Mouse (Mus musculus) CD4-positive, CD25-positive, alpha-beta regulatory T cell, adult 4 months (primary cell): ENCODE data around the gene Sult2a8. TPM values are rescaled to one million over a fixed set of nuclear protein-coding genes. Genes with fewer than 3 reads are reported as not detected.
"Not testable (repeated sequence)": the region's sequence is repeated elsewhere in the genome, so short reads cannot be mapped to it uniquely, and the experiment has no call there.

Experiments used
- ATAC-seq: one replicate; pipeline ENCODE4 v1.8.0; 2017
- polyA plus RNA-seq, 2 experiments: library from polyadenylated mRNA; unstranded; fragments of 100-300 nt; shearing (Covaris generic); gene quantifications; one replicate each; pipeline ENCODE4 v1.2.1; 2017

Gene Sult2a8
- not detected for polyA plus RNA-seq

DNA sequence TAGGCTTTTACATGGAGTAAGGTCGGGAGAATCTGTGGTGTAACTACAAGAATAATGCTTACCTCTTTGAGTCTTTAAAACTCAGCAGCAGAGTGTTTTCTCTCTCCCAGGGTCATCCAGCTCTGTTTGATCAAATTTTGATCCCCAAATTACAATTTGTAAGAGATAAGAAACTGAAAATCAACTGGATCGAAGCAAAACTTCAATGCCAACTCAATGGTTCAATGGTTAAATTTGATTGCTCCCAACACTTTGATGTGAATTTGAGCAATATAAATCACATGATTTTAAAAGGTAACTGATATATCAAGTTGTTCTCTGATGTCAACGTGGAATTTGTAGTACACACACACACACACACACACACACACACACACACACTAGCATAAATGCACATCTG lies at the start of gene Sult2a8:
Gene Sult2a8 (minus strand): TSS at position 236 of the 400 bp plus-strand sequence.
- ATAC-seq = no peak

DNA sequence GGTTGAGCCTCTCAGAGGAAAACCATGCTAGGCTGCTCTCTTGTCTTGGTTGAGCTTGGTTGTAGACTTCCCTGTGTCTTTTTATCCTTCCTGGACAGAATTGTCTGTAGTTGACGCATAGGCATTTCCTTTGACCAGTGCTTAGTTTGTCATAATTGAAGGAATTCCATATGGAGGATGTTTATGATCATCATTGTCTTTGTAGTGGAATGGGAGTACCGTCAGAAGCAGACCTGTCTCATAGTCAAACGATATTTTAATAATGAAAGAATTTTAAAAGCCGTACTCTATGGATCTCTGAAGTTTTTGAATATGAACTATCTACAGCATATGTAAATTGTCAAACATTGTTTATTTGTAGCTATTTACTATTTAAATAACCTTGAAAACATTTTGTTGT lies 47.6 kb upstream of the Sult2a8 start, which contains the start of gene Sult2a7:
Gene Sult2a7 (minus strand): TSS at position 101 of the 400 bp plus-strand sequence.
- no peak for ATAC-seq

DNA sequence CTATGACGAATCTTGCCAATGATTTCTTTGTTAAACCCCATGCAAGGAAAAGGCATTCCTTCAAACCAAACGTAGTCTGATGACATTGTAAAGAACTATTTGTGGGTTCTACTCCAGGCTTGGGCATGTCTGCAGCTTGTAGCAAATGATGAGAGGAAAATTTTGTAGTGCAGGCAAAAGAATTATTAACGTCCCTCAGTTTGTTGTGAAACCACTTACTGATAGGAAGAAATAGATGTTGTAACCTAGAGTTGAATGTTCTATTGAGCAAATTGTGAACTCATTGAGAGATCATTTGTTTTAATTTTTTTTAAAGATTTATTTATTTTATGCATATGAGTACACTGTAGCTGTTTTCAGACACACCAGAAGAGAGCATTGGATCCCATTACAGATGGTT lies 46.3 kb upstream of the Sult2a8 start:
- ATAC-seq = no peak

DNA sequence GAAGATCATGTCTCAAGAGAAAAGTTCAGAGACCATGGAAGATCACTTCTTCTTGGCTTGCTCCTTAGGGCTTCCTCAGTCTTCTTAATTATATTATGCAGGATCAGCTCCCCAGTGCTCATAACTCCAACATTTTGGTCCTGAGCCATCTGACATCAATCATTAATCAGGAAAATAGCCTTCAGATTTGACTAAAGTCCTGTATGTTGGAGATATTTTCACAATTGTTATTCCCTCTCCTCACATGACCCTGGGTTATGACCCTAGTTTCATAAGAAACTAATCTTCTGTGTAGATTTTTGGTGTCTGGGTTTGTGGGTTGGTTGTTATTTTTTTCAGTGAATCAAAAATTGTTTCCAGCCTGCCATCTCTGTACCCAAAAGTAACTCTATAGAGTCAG lies 7.0 kb downstream of the Sult2a8 start:
- ATAC-seq = no peak

DNA sequence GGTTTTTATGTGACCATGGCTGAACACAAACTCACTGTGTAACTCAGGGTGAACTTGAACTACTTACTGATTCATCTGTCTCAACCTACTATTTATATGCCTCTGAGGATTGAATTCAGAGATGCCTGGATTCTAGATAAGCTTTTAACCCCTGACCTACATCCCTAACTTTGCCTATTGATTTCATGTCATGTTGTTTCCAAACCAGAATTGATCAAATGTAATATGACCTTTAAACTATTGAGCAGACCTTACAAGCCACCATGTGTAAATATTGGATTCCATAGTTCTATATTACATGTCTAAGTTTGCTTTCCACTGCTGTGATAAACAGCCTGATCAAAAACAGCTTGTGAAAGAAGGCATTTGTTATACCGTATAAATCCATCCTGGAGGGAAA lies 8.1 kb downstream of the Sult2a8 start:
- ATAC-seq = no peak

DNA sequence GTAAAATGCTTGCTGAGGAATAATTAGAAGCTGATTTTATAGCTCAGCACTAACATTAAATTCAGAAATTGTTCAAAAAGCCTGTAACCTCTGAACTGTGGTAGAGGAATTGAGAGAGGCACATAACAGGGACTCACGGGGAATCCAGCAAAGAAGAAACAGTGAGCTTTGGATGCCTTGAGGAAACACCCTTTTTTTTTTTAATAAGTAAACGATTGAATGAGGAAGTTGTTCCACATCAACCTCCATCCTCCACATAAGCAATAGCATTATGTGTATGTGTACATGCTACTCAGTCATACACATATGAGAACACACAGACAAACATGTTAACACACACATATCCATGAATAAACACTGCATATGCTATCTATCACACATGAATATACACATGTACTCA lies 8.5 kb downstream of the Sult2a8 start:
- no peak for ATAC-seq

DNA sequence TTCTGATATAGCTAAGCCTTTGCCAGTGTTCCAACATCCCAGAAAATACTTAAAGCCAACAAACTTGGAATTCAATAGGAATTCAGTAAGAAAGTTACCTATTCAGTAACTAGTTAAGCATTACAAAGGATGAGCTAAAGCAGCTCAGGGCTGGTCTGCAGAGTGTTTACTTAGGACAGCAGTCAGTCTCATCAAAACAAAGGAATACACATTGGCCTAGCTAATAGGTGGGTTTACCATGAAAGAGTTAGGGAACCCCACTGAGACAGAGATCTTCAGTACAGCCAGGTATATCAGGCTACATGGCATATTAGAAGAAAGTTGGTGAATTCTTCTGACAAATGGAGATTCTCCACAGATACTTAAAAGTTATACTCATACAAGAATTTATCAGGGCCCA lies 47.2 kb downstream of the Sult2a8 start:
- not testable (repeated sequence) for ATAC-seq

DNA sequence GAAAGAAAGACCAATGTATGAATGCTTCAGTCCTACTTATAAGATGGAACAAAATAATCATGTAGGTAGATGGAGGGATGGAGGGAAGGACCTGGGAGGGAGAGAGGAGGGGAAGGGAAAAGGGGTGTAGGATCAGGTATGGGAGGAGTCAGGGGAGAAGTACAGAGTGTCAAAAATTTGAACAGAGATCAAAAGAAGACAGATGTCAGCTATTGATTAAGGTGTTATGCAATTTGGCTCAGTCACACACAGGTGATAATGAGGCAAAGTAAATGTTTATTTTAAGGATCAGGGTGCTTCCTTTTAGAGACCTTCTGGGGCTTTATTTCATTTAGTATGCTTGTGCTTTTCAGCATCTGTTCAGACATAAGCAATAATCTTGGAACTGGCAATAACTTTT lies 50.1 kb downstream of the Sult2a8 start:
- no peak for ATAC-seq

Other genes starting within 250 kb of the Sult2a8 start
- gene Sult2a6, start 191.9 kb downstream of the Sult2a8 start, polyA plus RNA-seq = not detected
- gene Obox8, start 113.2 kb downstream of the Sult2a8 start, polyA plus RNA-seq = 1 to 10 TPM in 1 of 2 experiments, under 1 TPM in 1; 0.36 to 2.6 TPM
- not detected for gene Sult2a7, start 47.5 kb upstream of the Sult2a8 start, polyA plus RNA-seq
- gene Vmn1r90, start 116.7 kb upstream of the Sult2a8 start, polyA plus RNA-seq = not detected
- gene Obox7, start 212.7 kb upstream of the Sult2a8 start, polyA plus RNA-seq = not detected